Mouse (Mus musculus) myocyte (in vitro differentiated cells): ENCODE results near the gene Pthlh. TPM values are rescaled to one million over a fixed set of nuclear protein-coding genes. Genes with fewer than 3 reads are reported as not detected.

Experiments used
- H3K27me3 ChIP-seq: one replicate; pipeline ENCODE4 v1.6.1; 2011; ENCODE audit not compliant: control insufficient read depth, insufficient read depth, insufficient read length
- H3K36me3 ChIP-seq: one replicate; pipeline ENCODE4 v1.6.1; 2011; ENCODE audit not compliant: control insufficient read depth, insufficient read depth
- H3K4me2 ChIP-seq: one replicate; pipeline ENCODE4 v1.6.1; 2011; ENCODE audit warnings: low read depth, control low read depth
- H3K4me3 ChIP-seq: one replicate; pipeline ENCODE4 v1.5.1; 2011; ENCODE audit warnings: mild to moderate bottlenecking, control low read depth, moderate library complexity
- H3K79me2 ChIP-seq: one replicate; pipeline ENCODE4 v1.6.1; 2011; ENCODE audit not compliant: control insufficient read depth, insufficient read depth
- H3ac ChIP-seq: one replicate; pipeline ENCODE4 v1.6.1; 2011; ENCODE audit not compliant: control insufficient read depth, insufficient read length
- CEBPB ChIP-seq: IDR thresholded peaks from 2 replicates; pipeline ENCODE4 v1.6.1; 2011; ENCODE audit warnings: mild to moderate bottlenecking, moderate library complexity; ENCODE audit not compliant: poor library complexity, insufficient read depth, severe bottlenecking
- E2F4 ChIP-seq: IDR thresholded peaks from one replicate; pipeline ENCODE4 v1.6.1; 2011; ENCODE audit warnings: mild to moderate bottlenecking, control low read depth, moderate library complexity; ENCODE audit not compliant: insufficient read depth
- MAX ChIP-seq: IDR thresholded peaks from one replicate; pipeline ENCODE4 v1.6.1; 2011; ENCODE audit warnings: low read depth, mild to moderate bottlenecking, control low read depth
- MYOD1 ChIP-seq, 3 experiments: IDR thresholded peaks; one replicate each; pipeline ENCODE4 v1.6.1; 2011; ENCODE audit warnings: control low read depth in 2 of 3, low read depth in 2 of 3, mild to moderate bottlenecking in 2 of 3, moderate library complexity in 1 of 3; ENCODE audit not compliant: insufficient read length in 2 of 3, control insufficient read depth in 1 of 3
- MYOG ChIP-seq, 3 experiments: IDR thresholded peaks; one replicate each; pipeline ENCODE4 v1.6.1; 2011; ENCODE audit warnings: control low read depth in 2 of 3, low read depth in 2 of 3, mild to moderate bottlenecking in 2 of 3; ENCODE audit not compliant: insufficient read length in 2 of 3, control insufficient read depth in 1 of 3, insufficient read depth in 1 of 3
- POLR2A ChIP-seq: IDR thresholded peaks from one replicate; pipeline ENCODE4 v1.6.1; 2011; ENCODE audit warnings: low read depth, mild to moderate bottlenecking, control low read depth, moderate library complexity; ENCODE audit not compliant: insufficient read length
- POLR2AphosphoS2 ChIP-seq: IDR thresholded peaks from one replicate; pipeline ENCODE4 v1.6.1; 2011; ENCODE audit warnings: low read depth, control low read depth; ENCODE audit not compliant: insufficient read length
- REST ChIP-seq: IDR thresholded peaks from one replicate; pipeline ENCODE4 v1.6.1; 2011; ENCODE audit warnings: mild to moderate bottlenecking, control low read depth, moderate library complexity; ENCODE audit not compliant: insufficient read depth, insufficient read length
- SRF ChIP-seq: IDR thresholded peaks from one replicate; pipeline ENCODE4 v1.6.1; 2011; ENCODE audit warnings: low read depth; ENCODE audit not compliant: control insufficient read depth, insufficient read length
- TCF12 ChIP-seq: IDR thresholded peaks from one replicate; pipeline ENCODE4 v1.6.1; 2011; ENCODE audit warnings: mild to moderate bottlenecking, control low read depth; ENCODE audit not compliant: poor library complexity, insufficient read depth, severe bottlenecking
- TCF3 ChIP-seq: IDR thresholded peaks from one replicate; pipeline ENCODE4 v1.6.1; 2011; ENCODE audit warnings: low read depth, control low read depth; ENCODE audit not compliant: insufficient read length
- USF1 ChIP-seq: IDR thresholded peaks from one replicate; pipeline ENCODE4 v1.6.1; 2011; ENCODE audit warnings: low read depth, mild to moderate bottlenecking, control low read depth, moderate library complexity
- polyA plus RNA-seq: library from polyadenylated mRNA; unstranded; fragments of >200 nt; fragmentation: generic; extraction: Trizol; gene quantifications from one replicate; pipeline ENCODE4 v1.2.1, GENCODE M21; 2012; ENCODE audit warnings: missing spikeins

The Pthlh gene
- polyA plus RNA-seq, 1 experiment, result 0.18 TPM

DNA sequence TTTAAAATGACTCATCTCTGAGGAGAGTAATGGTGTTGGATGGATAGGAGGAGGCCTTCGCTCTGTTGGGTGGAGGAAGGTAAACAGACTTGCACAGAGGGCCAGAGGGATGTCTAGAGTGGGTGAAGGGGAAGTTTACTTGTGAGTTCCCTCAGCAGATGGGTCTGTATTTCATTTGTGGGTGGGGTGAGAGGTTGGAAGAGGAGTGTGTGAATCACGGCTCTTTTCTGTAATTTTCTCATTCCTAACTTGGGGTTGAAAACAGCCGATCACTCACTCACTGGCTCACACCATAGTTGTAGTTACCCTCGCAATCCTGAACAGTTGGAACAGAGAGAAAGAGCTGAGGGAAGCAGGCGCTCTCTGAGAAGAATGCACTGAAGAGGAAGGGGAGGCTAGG is 35.6 kb upstream of the Pthlh start:
- no peak for TF ChIP-seq CEBPB
- no peak for TF ChIP-seq MAX
- no peak for TF ChIP-seq SRF
- no peak for TF ChIP-seq E2F4
- no peak for TF ChIP-seq USF1
- TF ChIP-seq MYOG (IDR thresholded peaks at IDR 0.05; ENCODE audit: control insufficient read depth in 1 of 3, insufficient read depth in 1 of 3, insufficient read length in 2 of 3, low read depth in 2 of 3), result no peak
- no peak for TF ChIP-seq TCF3
- TF ChIP-seq REST, result no peak
- TF ChIP-seq POLR2AphosphoS2, result no peak
- TF ChIP-seq MYOD1 (IDR thresholded peaks at IDR 0.05; ENCODE audit: control insufficient read depth in 1 of 3, insufficient read length in 2 of 3, low read depth in 2 of 3), result no peak
- TF ChIP-seq POLR2A, result no peak
- TF ChIP-seq TCF12, result no peak
- Histone ChIP-seq H3K4me2 (no peak overlapping the region), H3K4me3 (no peak overlapping the region), H3K79me2 (no peaks in the 10 kb centered on the region), H3ac (no peak overlapping the region), H3K27me3 (no peaks in the 10 kb centered on the region), H3K36me3 (no peaks in the 10 kb centered on the region)

GRCm38 (mm10) chr6:147279309-147279708 is 15.3 kb upstream of the Pthlh start:
- H3K27me3 ChIP-seq, result no peaks in the 10 kb centered on the region
- TF ChIP-seq REST (no peak), USF1 (no peak), MYOG (IDR thresholded peaks at IDR 0.05; ENCODE audit: control insufficient read depth in 1 of 3, insufficient read depth in 1 of 3, insufficient read length in 2 of 3, low read depth in 2 of 3) (no peak)
- H3ac ChIP-seq, result no peak overlapping the region
- no peaks in the 10 kb centered on the region for H3K36me3 ChIP-seq
- H3K79me2 ChIP-seq, result no peaks in the 10 kb centered on the region
- H3K4me3 ChIP-seq, result no peak overlapping the region
- H3K4me2 ChIP-seq, result no peak overlapping the region

- H3K4me3 ChIP-seq, result no peak overlapping the region
- TF ChIP-seq REST (peak; percentile 99), POLR2A (no peak), MYOD1 (IDR thresholded peaks at IDR 0.05; ENCODE audit: control insufficient read depth in 1 of 3, insufficient read length in 2 of 3, low read depth in 2 of 3) (no peak), MYOG (IDR thresholded peaks at IDR 0.05; ENCODE audit: control insufficient read depth in 1 of 3, insufficient read depth in 1 of 3, insufficient read length in 2 of 3, low read depth in 2 of 3) (no peak)
- H3K27me3 ChIP-seq, result no peaks in the 10 kb centered on the region
- H3ac ChIP-seq, result no peak overlapping the region
- H3K4me2 ChIP-seq, result no peak overlapping the region
- H3K79me2 ChIP-seq, result no peaks in the 10 kb centered on the region
- H3K36me3 ChIP-seq, result no peaks in the 10 kb centered on the region
Measured at GRCm38 (mm10) chr6:147268143-147268790, 4.3 kb upstream of the Pthlh start.

DNA sequence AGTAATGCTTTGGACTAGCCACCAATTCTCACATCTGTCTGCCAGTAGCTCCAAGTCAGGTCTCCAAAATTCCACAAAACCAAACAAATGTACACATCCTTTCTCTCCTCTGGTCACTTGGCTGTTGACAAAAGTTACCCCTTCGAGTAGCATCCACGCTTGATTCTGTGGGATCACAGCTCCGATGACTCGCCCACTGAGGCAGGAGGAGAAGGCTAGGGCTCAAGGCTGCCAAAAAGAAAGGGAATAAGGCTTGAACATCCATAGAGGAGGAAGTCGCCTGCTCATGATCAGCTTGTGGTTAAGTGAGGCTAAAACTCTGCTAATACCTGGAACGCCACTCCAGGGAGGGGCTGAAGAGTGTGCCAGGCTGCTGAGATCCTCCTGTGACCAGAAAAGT is 2.5 kb upstream of the Pthlh start:
- no peak overlapping the region for H3K4me2 ChIP-seq
- no peak for TF ChIP-seq CEBPB
- no peak for TF ChIP-seq MYOD1 (IDR thresholded peaks at IDR 0.05; ENCODE audit: control insufficient read depth in 1 of 3, insufficient read length in 2 of 3, low read depth in 2 of 3)
- no peak for TF ChIP-seq POLR2AphosphoS2
- no peak for TF ChIP-seq TCF3
- TF ChIP-seq POLR2A, result no peak
- TF ChIP-seq REST, result no peak
- TF ChIP-seq MYOG (IDR thresholded peaks at IDR 0.05; ENCODE audit: control insufficient read depth in 1 of 3, insufficient read depth in 1 of 3, insufficient read length in 2 of 3, low read depth in 2 of 3), result no peak
- no peak for TF ChIP-seq USF1
- H3K79me2 ChIP-seq, result no peaks in the 10 kb centered on the region
- no peak overlapping the region for H3K4me3 ChIP-seq
- H3K36me3 ChIP-seq, result no peaks in the 10 kb centered on the region
- no peaks in the 10 kb centered on the region for H3K27me3 ChIP-seq
- no peak overlapping the region for H3ac ChIP-seq

- no peaks in the 10 kb centered on the region for H3K27me3 ChIP-seq
- H3K36me3 ChIP-seq, result no peaks in the 10 kb centered on the region
Measured at GRCm38 (mm10) chr6:147263178-147263577, 805 bp downstream of the Pthlh start.

More at GRCm38 (mm10) chr6:147263178-147263577, 805 bp downstream of the Pthlh start:
- TF ChIP-seq POLR2A, result no peak
- no peak for TF ChIP-seq REST
- TF ChIP-seq E2F4, result no peak
- TF ChIP-seq MYOG (IDR thresholded peaks at IDR 0.05; ENCODE audit: control insufficient read depth in 1 of 3, insufficient read depth in 1 of 3, insufficient read length in 2 of 3, low read depth in 2 of 3), result no peak
- TF ChIP-seq MYOD1 (IDR thresholded peaks at IDR 0.05; ENCODE audit: control insufficient read depth in 1 of 3, insufficient read length in 2 of 3, low read depth in 2 of 3), result no peak
- TF ChIP-seq USF1, result no peak
- TF ChIP-seq CEBPB, result no peak
- no peak for TF ChIP-seq MAX
- no peak for TF ChIP-seq POLR2AphosphoS2
- TF ChIP-seq SRF, result no peak
- Histone ChIP-seq H3K4me3 (peak overlapping the region; percentile 17), H3K4me2 (peak overlapping the region; percentile 88), H3ac (no peak overlapping the region), H3K79me2 (no peaks in the 10 kb centered on the region)
